7 mouse cellular contexts compared by ENCODE assay signal in genomic region chr1:38601802-38602508, GRCm38 (mm10).
DNase-seq lines count a peak whose midpoint lies in the region; ATAC-seq and TF ChIP-seq lines count a peak whose summit lies in the region.

No protein-coding gene starts in this region.

- no peak for TF ChIP-seq CTCF in liver, postnatal 0 days (IDR thresholded peaks at IDR 0.05; ENCODE audit: low read depth)

- no peaks in the 10 kb centered on the region for H3K27me3 ChIP-seq in liver, postnatal 0 days (ENCODE audit: insufficient read depth, low read length)
- no peaks in the 10 kb centered on the region for H3K27me3 ChIP-seq in liver, embryonic 11.5 days (replicated peaks; ENCODE audit: control insufficient read depth, insufficient read depth, low read length)
- H3K27me3 ChIP-seq in embryonic facial prominence, embryonic 10.5 days (replicated peaks; ENCODE audit: low read depth, poor library complexity, severe bottlenecking): no peaks in the 10 kb centered on the region

- no peak overlapping the region for H3K4me2 ChIP-seq in liver, postnatal 0 days (ENCODE audit: low read depth, low read length)
- H3K4me2 ChIP-seq in liver, embryonic 11.5 days: no peak overlapping the region

- 0 out of 2 replicates have a peak, but pooled peaks cover 4% of the 10 kb centered on the region for H3K4me1 ChIP-seq in liver, postnatal 0 days (ENCODE audit: insufficient read depth)
- H3K4me1 ChIP-seq in liver, embryonic 11.5 days (replicated peaks; ENCODE audit: control insufficient read depth, insufficient read depth, low read length): no peaks in the 10 kb centered on the region
- H3K4me1 ChIP-seq in embryonic facial prominence, embryonic 10.5 days: peaks cover 27% of the 10 kb centered on the region

- peak; percentile 20 for DNase-seq in liver, postnatal 0 days
- DNase-seq in liver, embryonic 11.5 days (ENCODE audit: low spot score): no peak
- no peak for DNase-seq in embryonic facial prominence, embryonic 10.5 days (ENCODE audit: low spot score)
- DNase-seq in heart, postnatal 14 days: peak; percentile 2 to 10
- DNase-seq in thymus, postnatal 0 days (ENCODE audit: low spot score): peak; percentile 75
- no peak for DNase-seq in embryo, embryonic 10 days (ENCODE audit: low spot score)
- no peak for DNase-seq in frontal cortex, adult 2 months (ENCODE audit: extremely low spot score in 1 of 2, low spot score in 1 of 2)

- ATAC-seq in liver, postnatal 0 days: no peak
- ATAC-seq in liver, embryonic 11.5 days (replicated peaks; ENCODE audit: low FRiP score): no peak

- 49% methylated on average over 11 of the region's 11 CpGs for WGBS in liver, postnatal 0 days (ENCODE audit: insufficient replicate concordance)
- WGBS in liver, embryonic 11.5 days: 61% methylated on average over 11 of the region's 11 CpGs
- WGBS in embryonic facial prominence, embryonic 10.5 days: 52% methylated on average over 11 of the region's 11 CpGs

- no peaks in the 10 kb centered on the region for H3K9me3 ChIP-seq in liver, postnatal 0 days (ENCODE audit: low read length)
- H3K9me3 ChIP-seq in liver, embryonic 11.5 days (ENCODE audit: control insufficient read depth, low read length): no peaks in the 10 kb centered on the region
- H3K9me3 ChIP-seq in embryonic facial prominence, embryonic 10.5 days: no peaks in the 10 kb centered on the region

- H3K36me3 ChIP-seq in liver, postnatal 0 days (replicated peaks; ENCODE audit: insufficient read depth, low read length): no peaks in the 10 kb centered on the region
- no peaks in the 10 kb centered on the region for H3K36me3 ChIP-seq in liver, embryonic 11.5 days (ENCODE audit: control insufficient read depth, insufficient read depth, low read length)
- no peaks in the 10 kb centered on the region for H3K36me3 ChIP-seq in embryonic facial prominence, embryonic 10.5 days (replicated peaks)

- intact Hi-C loops in heart, postnatal 14 days (cut with DNase I): no loop called here

- no peak overlapping the region for H3K4me3 ChIP-seq in liver, postnatal 0 days (ENCODE audit: low read depth, low read length)
- no peak overlapping the region for H3K4me3 ChIP-seq in liver, embryonic 11.5 days (ENCODE audit: low read depth, low read length)
- H3K4me3 ChIP-seq in embryonic facial prominence, embryonic 10.5 days: no peak overlapping the region

- no peak for TF ChIP-seq EP300 in liver, postnatal 0 days (IDR thresholded peaks at IDR 0.05; ENCODE audit: low read depth)

- no peak overlapping the region for H3K27ac ChIP-seq in liver, postnatal 0 days (ENCODE audit: low read depth)
- no peak overlapping the region for H3K27ac ChIP-seq in liver, embryonic 11.5 days (ENCODE audit: low read depth, low read length)
- H3K27ac ChIP-seq in embryonic facial prominence, embryonic 10.5 days (replicated peaks): peak overlapping the region; percentile 54

- H3K9ac ChIP-seq in liver, postnatal 0 days (replicated peaks): no peak overlapping the region
- H3K9ac ChIP-seq in liver, embryonic 11.5 days (ENCODE audit: low read depth, low read length): no peak overlapping the region

Comparison
In these comparisons a context has a peak if more than half of its experiments do, and no peak if none do; other contexts are left out.
1. DNase-seq: peak in liver, postnatal 0 days (single experiment), heart, postnatal 14 days (2 of 2) and thymus, postnatal 0 days (single experiment); none in liver, embryonic 11.5 days (single experiment), embryonic facial prominence, embryonic 10.5 days (single experiment), embryo, embryonic 10 days (single experiment) and frontal cortex, adult 2 months (0 of 2).